Comparison of ENCODE assay signal across 14 mouse cellular contexts in the genomic region with DNA sequence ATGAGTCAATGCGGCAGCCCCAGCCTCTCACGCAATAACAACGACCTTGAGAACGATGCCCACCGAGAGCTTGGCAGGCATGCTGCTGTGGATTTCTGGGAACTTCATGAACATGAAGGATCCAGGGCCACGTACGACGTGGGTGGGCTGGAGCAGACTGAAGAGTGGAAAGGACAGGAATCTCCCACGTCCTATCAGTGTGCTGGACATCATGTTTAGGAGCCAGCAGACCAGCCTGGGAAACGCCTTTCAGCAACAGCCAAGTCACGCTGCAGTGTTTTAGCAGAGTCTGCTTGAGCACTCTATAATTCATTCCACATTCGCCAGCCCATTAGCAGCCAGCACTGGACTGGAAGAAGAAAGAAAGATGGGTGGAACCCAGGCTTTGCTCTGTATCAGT. TPM values are rescaled to one million over a fixed set of nuclear protein-coding genes. Genes with fewer than 3 reads are reported as not detected.
DNase-seq lines count a peak whose midpoint lies in the region; ATAC-seq and TF ChIP-seq lines count a peak whose summit lies in the region.
"Had no signal": no experiment of that assay in that cellular context is flagged by ENCODE, and none has a peak within 500 bp of the region (broad histone marks: within the 10 kb centered on the region; RNA-seq: fewer than 3 reads in every experiment).

No protein-coding gene starts in this region.

- no peak for TF ChIP-seq CTCF in stomach, postnatal 0 days (IDR thresholded peaks at IDR 0.05; ENCODE audit: low read depth)
- no peak for TF ChIP-seq CTCF in gastrocnemius, adult 2 months (IDR thresholded peaks at IDR 0.05)

- H3K27ac ChIP-seq in heart, embryonic 12.5 days (ENCODE audit: poor library complexity, severe bottlenecking) = no peak overlapping the region
- no peak overlapping the region; the same call in 1 of the 2 replicates for H3K27ac ChIP-seq in stomach, embryonic 16.5 days (ENCODE audit: low read length)
- H3K27ac ChIP-seq in stomach, postnatal 0 days (replicated peaks) = no peak overlapping the region
- peak overlapping the region; percentile 66 for H3K27ac ChIP-seq in gastrocnemius, adult 2 months
- no peak overlapping the region for H3K27ac ChIP-seq in neural tube, embryonic 15.5 days (replicated peaks)
- H3K27ac ChIP-seq: heart, adult 2 months had no signal

- H3K9me3 ChIP-seq in heart, embryonic 12.5 days (replicated peaks) = peaks cover 6% of the 10 kb centered on the region
- H3K9me3 ChIP-seq in stomach, embryonic 16.5 days (replicated peaks; ENCODE audit: control insufficient read depth, low read length) = peaks cover 6% of the 10 kb centered on the region; the same call in 1 of the 2 replicates
- H3K9me3 ChIP-seq in stomach, postnatal 0 days (ENCODE audit: control insufficient read depth, low read length) = no peaks in the 10 kb centered on the region
- no peaks in the 10 kb centered on the region for H3K9me3 ChIP-seq in neural tube, embryonic 15.5 days (replicated peaks)

- no peak for ATAC-seq in heart, embryonic 12.5 days (ENCODE audit: insufficient number of reproducible peaks, low FRiP score)
- ATAC-seq in stomach, embryonic 16.5 days (ENCODE audit: insufficient read depth, low FRiP score) = peak; percentile 40
- ATAC-seq in stomach, postnatal 0 days (ENCODE audit: low FRiP score, low TSS enrichment) = no peak
- ATAC-seq in neural tube, embryonic 15.5 days (ENCODE audit: low FRiP score) = no peak
- ATAC-seq: liver, postnatal 0 days had no signal

- no peak overlapping the region for H3K9ac ChIP-seq in heart, embryonic 12.5 days
- H3K9ac ChIP-seq in stomach, embryonic 16.5 days (ENCODE audit: low read length) = no peak overlapping the region
- no peak overlapping the region for H3K9ac ChIP-seq in stomach, postnatal 0 days (ENCODE audit: low read length)
- H3K9ac ChIP-seq in neural tube, embryonic 15.5 days (replicated peaks) = no peak overlapping the region
- H3K9ac ChIP-seq: liver, postnatal 0 days had no signal

- H3K27me3 ChIP-seq in heart, embryonic 12.5 days (replicated peaks) = peaks cover 10% of the 10 kb centered on the region; the same call in 1 of the 2 replicates
- no peaks in the 10 kb centered on the region for H3K27me3 ChIP-seq in stomach, embryonic 16.5 days (ENCODE audit: control insufficient read depth, insufficient read depth, low read length)
- no peaks in the 10 kb centered on the region for H3K27me3 ChIP-seq in stomach, postnatal 0 days (ENCODE audit: control insufficient read depth, insufficient read depth, low read length)
- H3K27me3 ChIP-seq in neural tube, embryonic 15.5 days (replicated peaks) = no peaks in the 10 kb centered on the region

- 48% methylated on average over 12 of the region's 12 CpGs for WGBS in heart, embryonic 12.5 days
- 72% methylated on average over 12 of the region's 12 CpGs for WGBS in stomach, embryonic 16.5 days
- 63% methylated on average over 12 of the region's 12 CpGs for WGBS in stomach, postnatal 0 days
- WGBS in neural tube, embryonic 15.5 days = 69% methylated on average over 12 of the region's 12 CpGs

- H3K4me2 ChIP-seq in heart, embryonic 12.5 days = 0 out of 2 replicates have a peak overlapping the region, but pooled peaks have one; percentile 2
- no peak overlapping the region for H3K4me2 ChIP-seq in stomach, embryonic 16.5 days (ENCODE audit: low read depth, low read length)
- no peak overlapping the region for H3K4me2 ChIP-seq in stomach, postnatal 0 days (replicated peaks; ENCODE audit: low read depth)
- H3K4me2 ChIP-seq in neural tube, embryonic 15.5 days = no peak overlapping the region

- intact Hi-C loops in gastrocnemius, adult 2 months (cut with DNase I) = no loop called here

- H3K36me3 ChIP-seq in heart, embryonic 12.5 days = no peaks in the 10 kb centered on the region
- no peaks in the 10 kb centered on the region for H3K36me3 ChIP-seq in stomach, embryonic 16.5 days (ENCODE audit: control insufficient read depth, insufficient read depth, low read length)
- H3K36me3 ChIP-seq in stomach, postnatal 0 days (ENCODE audit: control insufficient read depth, insufficient read depth, low read length) = no peaks in the 10 kb centered on the region
- no peaks in the 10 kb centered on the region for H3K36me3 ChIP-seq in neural tube, embryonic 15.5 days

- peaks cover 21% of the 10 kb centered on the region for H3K4me1 ChIP-seq in heart, embryonic 12.5 days (replicated peaks)
- no peaks in the 10 kb centered on the region for H3K4me1 ChIP-seq in stomach, embryonic 16.5 days (ENCODE audit: control insufficient read depth, insufficient read depth, low read length)
- no peaks in the 10 kb centered on the region for H3K4me1 ChIP-seq in stomach, postnatal 0 days (replicated peaks; ENCODE audit: control insufficient read depth, insufficient read depth)
- H3K4me1 ChIP-seq in neural tube, embryonic 15.5 days = 0 out of 2 replicates have a peak, but pooled peaks cover 2% of the 10 kb centered on the region

- TF ChIP-seq EP300 in stomach, postnatal 0 days (optimal IDR thresholded peaks at IDR 0.05) = no peak

- H3K4me3 ChIP-seq in heart, embryonic 12.5 days = no peak overlapping the region
- no peak overlapping the region for H3K4me3 ChIP-seq in stomach, embryonic 16.5 days (replicated peaks; ENCODE audit: low read length)
- H3K4me3 ChIP-seq in stomach, postnatal 0 days (ENCODE audit: low read depth, low read length) = no peak overlapping the region
- peak overlapping the region; percentile 46 for H3K4me3 ChIP-seq in gastrocnemius, adult 2 months
- H3K4me3 ChIP-seq in neural tube, embryonic 15.5 days (replicated peaks) = no peak overlapping the region
- H3K4me3 ChIP-seq: erythroblast, embryonic 14.5 days; heart, adult 2 months; myocyte had no signal

- no peak for DNase-seq in heart, postnatal 4 days
- no peak for DNase-seq in stomach, postnatal 0 days (ENCODE audit: low spot score)
- peak; percentile 57 for DNase-seq in gastrocnemius, adult 2 months
- peak; percentile 51 for DNase-seq in testis, postnatal 10 days (ENCODE audit: low spot score)
- DNase-seq in thymus, postnatal 25 days = no peak
- DNase-seq: liver, postnatal 0 days; thymus, postnatal 14 days had no signal

RNA-seq across cellular contexts. Expression of a gene that starts 10.4 kb away (rescaled TPM):
- polyA plus RNA-seq in heart, embryonic 12.5 days (2016; fragmentation: Nextera tagmentation; extraction: Ambion mirVana) = 1.9 and 3.1 TPM in 2 replicates
- total RNA-seq in heart, postnatal 4 days (2021) = 1 to 10 TPM; 2.3 to 3.9 TPM
- polyA plus RNA-seq in stomach, embryonic 16.5 days (2015; fragmentation: Nextera tagmentation; extraction: Ambion mirVana) = 4.1 and 5.5 TPM in 2 replicates
- 2.3 and 2.4 TPM in 2 replicates for polyA plus RNA-seq in stomach, postnatal 0 days (2015; fragmentation: Nextera tagmentation; extraction: Ambion mirVana)
- total RNA-seq in gastrocnemius, adult 2 months (2021) = 1 to 10 TPM in 1 of 2 experiments, under 1 TPM in 1; 0.74 to 1.0 TPM
- polyA plus RNA-seq in neural tube, embryonic 15.5 days (2015; fragmentation: Nextera tagmentation; extraction: Ambion mirVana) = 3.7 and 4.5 TPM in 2 replicates
- total RNA-seq: CH12.LX had no signal
- polyA plus RNA-seq: erythroblast, embryonic 14.5 days had no signal

Comparison
In these comparisons a context has a peak if more than half of its experiments do, and no peak if none do; other contexts are left out.
1. DNase-seq: peak in gastrocnemius, adult 2 months (single experiment) and testis, postnatal 10 days (single experiment); none in heart, postnatal 4 days (single experiment), stomach, postnatal 0 days (single experiment) and thymus, postnatal 25 days (single experiment).